Mouse (Mus musculus): Measurements from ENCODE around the gene Pde7b. TPM values are rescaled to one million over a fixed set of nuclear protein-coding genes. Genes with fewer than 3 reads are reported as not detected.

Gene Pde7b
- polyA plus RNA-seq, 1 experiment from 2014 or later: 11.5 TPM

- Histone ChIP-seq H3K27me3 (no peaks in the 10 kb centered on the region), H3K4me1 (peaks cover 24% of the 10 kb centered on the region), H3K4me2 (replicated peaks) (peak overlapping the region; percentile 59), H3K36me3 (no peaks in the 10 kb centered on the region), H3K9ac (no peak overlapping the region), H3K9me3 (replicated peaks) (no peaks in the 10 kb centered on the region), H3K4me3 (replicated peaks) (peak overlapping the region; percentile 47), H3K27ac (replicated peaks) (peak overlapping the region; percentile 63)
- ATAC-seq (ENCODE audit: insufficient number of reproducible peaks, low FRiP score, low TSS enrichment, low read depth): no peak
- WGBS: 38% methylated on average over 9 of the region's 9 CpGs
Measured at GRCm38 (mm10) chr10:20722651-20723520, 2.0 kb downstream of the Pde7b start.

DNA sequence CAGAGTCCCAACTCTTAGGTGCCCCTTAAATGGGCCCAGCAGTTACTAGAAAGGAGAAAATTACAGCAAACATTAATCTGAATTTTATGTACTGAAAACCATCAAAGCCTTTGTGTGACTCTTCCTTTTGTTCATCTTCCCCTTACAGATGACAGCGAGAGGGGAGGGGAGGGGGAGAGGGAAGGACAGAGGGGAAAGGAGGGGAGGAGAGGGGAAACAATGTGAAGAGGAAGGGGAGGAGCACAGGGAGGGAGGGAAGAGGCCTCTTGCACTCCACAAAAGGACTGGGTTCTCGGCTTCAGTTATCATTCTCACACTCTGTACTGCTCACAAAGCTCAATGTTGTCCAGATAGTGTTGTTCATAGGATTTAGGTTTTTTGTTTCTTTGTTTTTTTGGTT lies 5.7 kb downstream of the Pde7b start:
- no peak overlapping the region for H3K27ac ChIP-seq (replicated peaks)
- H3K27me3 ChIP-seq: no peaks in the 10 kb centered on the region
- no peak overlapping the region for H3K4me2 ChIP-seq (replicated peaks)
- H3K4me3 ChIP-seq (replicated peaks): no peak overlapping the region
- no peak for ATAC-seq (ENCODE audit: insufficient number of reproducible peaks, low FRiP score, low TSS enrichment, low read depth)
- H3K9ac ChIP-seq: no peak overlapping the region
- WGBS: 80% methylated on average over 2 of the region's 2 CpGs
- no peaks in the 10 kb centered on the region for H3K9me3 ChIP-seq (replicated peaks)
- no peaks in the 10 kb centered on the region for H3K36me3 ChIP-seq
- peaks cover 13% of the 10 kb centered on the region for H3K4me1 ChIP-seq

GRCm38 (mm10) chr10:20700633-20701032 lies 24.2 kb downstream of the Pde7b start:
- no peak overlapping the region for H3K4me3 ChIP-seq (replicated peaks)
- H3K9me3 ChIP-seq (replicated peaks): no peaks in the 10 kb centered on the region
- H3K9ac ChIP-seq: no peak overlapping the region
- peak; percentile 34; the same call in 1 of the 2 replicates for ATAC-seq (ENCODE audit: insufficient number of reproducible peaks, low FRiP score, low TSS enrichment, low read depth)
- H3K27ac ChIP-seq (replicated peaks): no peak overlapping the region
- no peak overlapping the region for H3K4me2 ChIP-seq (replicated peaks)
- WGBS: 30% methylated on average over 7 of the region's 7 CpGs
- no peaks in the 10 kb centered on the region for H3K4me1 ChIP-seq
- H3K27me3 ChIP-seq: no peaks in the 10 kb centered on the region
- H3K36me3 ChIP-seq: no peaks in the 10 kb centered on the region

DNA sequence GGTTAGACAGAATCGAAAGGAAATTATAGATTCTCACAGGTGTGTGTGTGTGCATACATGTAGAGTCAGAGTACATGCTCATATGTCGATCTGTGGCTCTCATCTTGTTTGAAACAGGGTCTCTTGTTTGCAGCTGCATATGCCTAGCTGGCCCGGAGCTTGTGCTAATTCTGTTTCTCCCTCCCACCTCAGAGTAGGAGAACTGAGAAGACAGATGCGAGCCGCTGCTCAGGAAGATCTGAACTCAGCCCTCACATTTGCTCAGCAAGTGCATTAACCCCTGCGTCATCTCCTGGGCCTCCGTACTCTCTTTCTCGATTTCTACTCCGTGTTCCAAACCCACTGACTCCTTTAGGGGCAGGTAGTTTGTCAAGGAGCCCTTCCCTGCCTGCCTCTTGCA lies 25.0 kb downstream of the Pde7b start:
- Histone ChIP-seq H3K36me3 (no peaks in the 10 kb centered on the region), H3K4me1 (no peaks in the 10 kb centered on the region), H3K9me3 (replicated peaks) (no peaks in the 10 kb centered on the region), H3K4me2 (replicated peaks) (no peak overlapping the region), H3K4me3 (replicated peaks) (no peak overlapping the region), H3K27me3 (no peaks in the 10 kb centered on the region), H3K27ac (replicated peaks) (no peak overlapping the region), H3K9ac (no peak overlapping the region)
- no peak for ATAC-seq (ENCODE audit: insufficient number of reproducible peaks, low FRiP score, low TSS enrichment, low read depth)
- WGBS: 89% methylated on average over 9 of the region's 9 CpGs

DNA sequence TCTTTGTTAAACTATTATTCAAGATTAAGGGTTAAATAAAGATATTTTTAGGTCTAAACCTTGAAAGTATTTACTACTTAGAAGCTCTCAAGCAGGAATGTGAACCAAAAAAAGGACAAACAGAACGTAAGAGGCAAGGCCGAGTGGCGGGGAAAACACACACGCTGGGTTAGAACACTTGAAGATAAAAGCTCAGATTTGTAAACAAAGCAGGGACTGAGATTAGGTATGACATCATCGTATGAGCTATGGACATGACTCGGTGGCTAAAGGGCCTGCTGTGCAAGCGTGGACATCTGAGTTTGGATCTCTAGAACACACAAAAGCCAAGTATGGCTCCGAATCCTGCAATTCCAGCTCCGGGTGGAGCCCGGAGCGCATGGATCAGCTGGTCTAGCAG lies 29.2 kb downstream of the Pde7b start:
- Histone ChIP-seq H3K4me1 (no peaks in the 10 kb centered on the region), H3K27ac (replicated peaks) (no peak overlapping the region), H3K27me3 (no peaks in the 10 kb centered on the region), H3K36me3 (no peaks in the 10 kb centered on the region), H3K4me2 (replicated peaks) (no peak overlapping the region), H3K9me3 (replicated peaks) (no peaks in the 10 kb centered on the region), H3K9ac (no peak overlapping the region), H3K4me3 (replicated peaks) (no peak overlapping the region)
- no peak for ATAC-seq (ENCODE audit: insufficient number of reproducible peaks, low FRiP score, low TSS enrichment, low read depth)
- WGBS: 87% methylated on average over 11 of the region's 11 CpGs

- H3K4me2 ChIP-seq (replicated peaks): no peak overlapping the region
- WGBS: 69% methylated on average over 9 of the region's 9 CpGs
- H3K27ac ChIP-seq (replicated peaks): no peak overlapping the region
- H3K27me3 ChIP-seq: no peaks in the 10 kb centered on the region
- H3K9ac ChIP-seq: no peak overlapping the region
- H3K9me3 ChIP-seq (replicated peaks): no peaks in the 10 kb centered on the region
- no peaks in the 10 kb centered on the region for H3K36me3 ChIP-seq
- no peak for ATAC-seq (ENCODE audit: insufficient number of reproducible peaks, low FRiP score, low TSS enrichment, low read depth)
- H3K4me3 ChIP-seq (replicated peaks): no peak overlapping the region
- H3K4me1 ChIP-seq: no peaks in the 10 kb centered on the region
Measured at GRCm38 (mm10) chr10:20690002-20690401, 34.9 kb downstream of the Pde7b start.

DNA sequence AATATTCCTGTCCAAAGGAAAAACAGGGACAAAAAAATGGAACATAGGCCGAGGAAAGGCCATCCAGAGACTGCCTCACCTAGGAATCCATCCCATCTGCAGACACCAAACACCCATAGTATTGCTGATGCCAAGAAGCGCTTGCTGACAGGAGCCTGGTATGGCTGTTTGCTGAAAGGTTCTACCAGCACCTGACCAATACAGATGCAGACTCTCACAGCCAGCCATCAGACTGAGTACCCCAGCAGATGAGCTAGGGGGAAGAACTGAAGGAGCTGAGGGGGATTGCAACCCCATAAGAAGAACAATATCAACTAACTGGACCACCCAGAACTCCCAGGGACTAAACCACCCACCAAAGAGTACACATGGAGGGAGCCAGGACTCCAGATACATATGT lies 40.7 kb downstream of the Pde7b start:
- H3K27ac ChIP-seq (replicated peaks): no peak overlapping the region
- WGBS: 98% methylated on average over 2 of the region's 2 CpGs
- ATAC-seq (ENCODE audit: insufficient number of reproducible peaks, low FRiP score, low TSS enrichment, low read depth): no peak

DNA sequence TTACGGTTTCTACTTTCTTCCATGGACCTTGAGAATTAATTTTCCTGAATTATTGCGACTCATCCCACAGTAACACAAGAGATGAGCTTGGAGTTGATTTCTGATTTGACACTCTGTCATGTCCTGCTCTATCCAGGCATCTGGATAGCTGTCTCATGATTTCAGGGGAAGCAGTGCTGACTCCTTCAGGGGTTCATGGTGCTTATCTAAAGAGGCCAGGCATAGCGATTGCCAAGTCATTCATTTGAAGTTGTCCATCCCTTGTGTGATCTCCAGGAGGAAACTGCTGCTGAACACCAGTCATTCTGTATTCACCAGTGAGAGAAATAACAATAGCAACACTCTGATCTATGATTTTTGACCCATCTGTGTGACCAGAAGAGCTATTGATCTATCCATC lies 43.9 kb downstream of the Pde7b start:
- Histone ChIP-seq H3K4me1 (no peaks in the 10 kb centered on the region), H3K27ac (replicated peaks) (no peak overlapping the region), H3K36me3 (no peaks in the 10 kb centered on the region), H3K9ac (no peak overlapping the region), H3K27me3 (no peaks in the 10 kb centered on the region), H3K4me2 (replicated peaks) (no peak overlapping the region), H3K9me3 (replicated peaks) (no peaks in the 10 kb centered on the region), H3K4me3 (replicated peaks) (no peak overlapping the region)
- ATAC-seq (ENCODE audit: insufficient number of reproducible peaks, low FRiP score, low TSS enrichment, low read depth): no peak
- WGBS: 92% methylated on average over 3 of the region's 3 CpGs

More for the DNA sequence above, 40.7 kb downstream of the Pde7b start:
- Histone ChIP-seq H3K4me3 (replicated peaks) (no peak overlapping the region), H3K36me3 (no peaks in the 10 kb centered on the region), H3K27me3 (no peaks in the 10 kb centered on the region), H3K4me2 (replicated peaks) (no peak overlapping the region), H3K9ac (no peak overlapping the region), H3K4me1 (no peaks in the 10 kb centered on the region), H3K9me3 (replicated peaks) (no peaks in the 10 kb centered on the region)

- ATAC-seq (ENCODE audit: insufficient number of reproducible peaks, low FRiP score, low TSS enrichment, low read depth): no peak
- H3K36me3 ChIP-seq: no peaks in the 10 kb centered on the region
- no peak overlapping the region for H3K4me2 ChIP-seq (replicated peaks)
- no peak overlapping the region for H3K9ac ChIP-seq
- 55% methylated on average over 3 of the region's 3 CpGs for WGBS
- no peak overlapping the region for H3K27ac ChIP-seq (replicated peaks)
- H3K27me3 ChIP-seq: no peaks in the 10 kb centered on the region
- no peak overlapping the region for H3K4me3 ChIP-seq (replicated peaks)
- no peaks in the 10 kb centered on the region for H3K4me1 ChIP-seq
- H3K9me3 ChIP-seq (replicated peaks): no peaks in the 10 kb centered on the region
Measured at GRCm38 (mm10) chr10:20675321-20675720, 49.6 kb downstream of the Pde7b start.

DNA sequence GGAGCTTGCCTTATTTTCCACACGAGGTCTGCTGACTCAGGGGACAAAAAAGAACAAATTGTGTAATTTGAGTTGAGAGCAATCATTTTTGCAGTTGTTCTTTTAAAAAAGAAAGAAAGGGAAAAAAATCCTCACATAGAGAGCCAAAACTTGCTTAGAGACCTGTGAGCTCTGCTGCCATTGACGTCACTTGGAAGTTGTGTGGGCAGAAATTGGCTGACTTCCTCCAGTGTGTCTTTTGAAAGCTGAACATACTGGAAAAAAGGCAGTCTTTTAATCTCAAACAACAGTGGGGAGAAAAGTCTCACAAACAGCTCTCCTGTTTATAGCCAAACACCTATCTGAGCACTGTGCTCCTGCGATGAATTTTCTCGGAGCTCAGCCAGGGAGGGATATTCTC lies 51.1 kb downstream of the Pde7b start:
- no peak for ATAC-seq (ENCODE audit: insufficient number of reproducible peaks, low FRiP score, low TSS enrichment, low read depth)
- no peak overlapping the region for H3K27ac ChIP-seq (replicated peaks)
- H3K9ac ChIP-seq: no peak overlapping the region
- no peaks in the 10 kb centered on the region for H3K36me3 ChIP-seq
- H3K4me3 ChIP-seq (replicated peaks): no peak overlapping the region
- H3K4me1 ChIP-seq: no peaks in the 10 kb centered on the region
- no peak overlapping the region for H3K4me2 ChIP-seq (replicated peaks)
- WGBS: 74% methylated on average over 4 of the region's 4 CpGs
- no peaks in the 10 kb centered on the region for H3K9me3 ChIP-seq (replicated peaks)
- no peaks in the 10 kb centered on the region for H3K27me3 ChIP-seq

DNA sequence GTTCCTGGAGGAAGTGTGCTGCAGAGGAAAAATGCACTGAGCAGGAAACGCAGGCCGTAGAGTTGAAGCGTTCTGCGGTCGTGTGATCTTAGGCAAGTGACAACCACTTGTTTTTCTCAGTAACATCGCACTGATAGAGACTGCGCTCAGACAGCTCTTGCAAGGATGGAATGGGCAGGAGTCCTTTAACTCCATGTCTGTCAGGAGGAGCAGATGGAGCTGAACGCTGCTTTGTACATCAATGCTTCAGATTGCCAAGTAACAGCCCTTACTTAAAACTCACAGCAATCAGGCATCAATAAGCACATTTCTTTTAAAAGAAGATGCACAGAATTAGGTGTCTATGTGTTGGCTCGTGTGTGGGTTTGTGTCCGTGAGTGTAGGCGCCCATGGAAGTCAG lies 52.3 kb downstream of the Pde7b start:
- no peak overlapping the region for H3K27ac ChIP-seq (replicated peaks)

DNA sequence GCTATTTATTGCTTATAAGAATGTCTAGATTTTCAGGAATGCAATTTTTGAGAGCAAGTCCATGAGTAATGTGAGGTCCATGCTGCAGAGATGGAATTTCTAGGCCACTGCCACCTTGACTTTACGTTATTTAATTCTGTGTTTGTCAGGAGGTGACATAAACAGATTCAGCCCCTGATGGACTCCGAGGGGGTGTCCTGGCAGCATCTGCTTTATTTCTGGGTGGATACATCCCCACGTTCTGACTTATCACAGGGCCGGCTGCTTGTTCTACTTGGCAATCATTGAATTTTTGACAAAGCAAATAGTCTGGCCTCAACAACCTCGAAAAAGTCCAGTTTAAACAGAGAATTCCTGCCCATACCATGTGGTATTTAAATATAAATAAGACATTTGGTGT lies 53.3 kb downstream of the Pde7b start:
- no peak overlapping the region for H3K27ac ChIP-seq (replicated peaks)
- no peaks in the 10 kb centered on the region for H3K4me1 ChIP-seq
- no peaks in the 10 kb centered on the region for H3K27me3 ChIP-seq
- WGBS: 83% methylated on average over 5 of the region's 5 CpGs
- no peaks in the 10 kb centered on the region for H3K9me3 ChIP-seq (replicated peaks)
- H3K4me3 ChIP-seq (replicated peaks): no peak overlapping the region
- ATAC-seq (ENCODE audit: insufficient number of reproducible peaks, low FRiP score, low TSS enrichment, low read depth): no peak
- no peak overlapping the region for H3K9ac ChIP-seq
- H3K4me2 ChIP-seq (replicated peaks): no peak overlapping the region
- H3K36me3 ChIP-seq: no peaks in the 10 kb centered on the region

More for the DNA sequence above, 52.3 kb downstream of the Pde7b start:
- no peak overlapping the region for H3K4me3 ChIP-seq (replicated peaks)
- no peak overlapping the region for H3K4me2 ChIP-seq (replicated peaks)
- H3K36me3 ChIP-seq: no peaks in the 10 kb centered on the region
- no peaks in the 10 kb centered on the region for H3K9me3 ChIP-seq (replicated peaks)
- no peaks in the 10 kb centered on the region for H3K27me3 ChIP-seq
- H3K4me1 ChIP-seq: no peaks in the 10 kb centered on the region
- ATAC-seq (ENCODE audit: insufficient number of reproducible peaks, low FRiP score, low TSS enrichment, low read depth): no peak
- 68% methylated on average over 11 of the region's 11 CpGs for WGBS
- no peak overlapping the region for H3K9ac ChIP-seq
